Mouse (Mus musculus): ENCODE results near the gene Serinc3. TPM values are rescaled to one million over a fixed set of nuclear protein-coding genes. Genes with fewer than 3 reads are reported as not detected.

The Serinc3 gene
- polyA plus RNA-seq, 1 experiment = 262 TPM

DNA sequence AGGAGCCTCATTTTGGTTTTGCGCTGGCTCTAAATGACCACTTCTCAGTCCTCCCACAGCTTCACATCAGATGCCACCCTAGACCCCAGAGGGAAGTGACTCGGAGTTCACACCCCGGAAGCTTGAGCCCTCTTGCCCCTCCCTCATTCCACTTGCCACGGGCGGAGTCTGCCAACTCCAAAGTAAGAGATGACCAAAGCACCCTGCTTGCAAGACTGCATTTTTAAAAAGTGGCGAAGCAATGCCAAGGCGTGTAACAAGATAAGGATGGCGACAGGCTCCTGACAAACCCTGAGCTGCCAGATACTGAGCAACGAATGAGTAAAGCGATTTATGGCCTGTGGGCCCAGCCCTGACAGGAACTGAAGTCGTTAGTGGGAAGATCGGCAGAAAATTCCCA, 54.7 kb downstream of the Serinc3 start:
- no peak for TF ChIP-seq CTCF (IDR thresholded peaks at IDR 0.05; ENCODE audit: borderline replicate concordance, insufficient read depth, low read length)
- TF ChIP-seq POLR2A (IDR thresholded peaks at IDR 0.05; ENCODE audit: low read depth, low read length) = no peak
- Histone ChIP-seq H3K4me1 (ENCODE audit: control insufficient read depth, insufficient read depth, low read length) (no peaks in the 10 kb centered on the region), H3K27ac (ENCODE audit: insufficient read depth, low read length) (no peak overlapping the region), H3K4me3 (ENCODE audit: insufficient read depth, low read length) (no peak overlapping the region)

DNA sequence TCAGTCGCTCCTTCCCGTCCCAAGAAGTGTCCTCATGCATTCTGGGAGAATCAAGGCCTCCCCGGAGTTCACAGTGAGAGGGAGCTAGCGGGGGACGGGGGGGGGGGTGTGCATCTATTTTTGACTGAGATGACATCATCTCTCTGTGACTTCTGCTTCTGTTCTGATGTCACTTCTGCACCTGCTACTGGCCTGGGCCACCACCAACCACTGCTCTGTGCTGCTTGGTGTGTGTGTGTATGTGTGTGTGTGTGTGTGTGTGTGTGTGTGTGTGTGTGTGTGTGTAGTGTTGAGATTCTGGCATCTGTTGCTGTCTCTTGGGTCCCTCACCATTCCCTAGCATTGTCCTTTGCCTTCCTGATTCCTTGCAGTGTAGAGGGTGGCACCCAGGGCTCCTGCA, 57.4 kb downstream of the Serinc3 start:
- Histone ChIP-seq H3K4me3 (ENCODE audit: insufficient read depth, low read length) (no peak overlapping the region), H3K4me1 (ENCODE audit: control insufficient read depth, insufficient read depth, low read length) (no peaks in the 10 kb centered on the region), H3K27ac (ENCODE audit: insufficient read depth, low read length) (no peak overlapping the region)
- TF ChIP-seq POLR2A (IDR thresholded peaks at IDR 0.05; ENCODE audit: low read depth, low read length) (no peak), CTCF (IDR thresholded peaks at IDR 0.05; ENCODE audit: borderline replicate concordance, insufficient read depth, low read length) (no peak)

DNA sequence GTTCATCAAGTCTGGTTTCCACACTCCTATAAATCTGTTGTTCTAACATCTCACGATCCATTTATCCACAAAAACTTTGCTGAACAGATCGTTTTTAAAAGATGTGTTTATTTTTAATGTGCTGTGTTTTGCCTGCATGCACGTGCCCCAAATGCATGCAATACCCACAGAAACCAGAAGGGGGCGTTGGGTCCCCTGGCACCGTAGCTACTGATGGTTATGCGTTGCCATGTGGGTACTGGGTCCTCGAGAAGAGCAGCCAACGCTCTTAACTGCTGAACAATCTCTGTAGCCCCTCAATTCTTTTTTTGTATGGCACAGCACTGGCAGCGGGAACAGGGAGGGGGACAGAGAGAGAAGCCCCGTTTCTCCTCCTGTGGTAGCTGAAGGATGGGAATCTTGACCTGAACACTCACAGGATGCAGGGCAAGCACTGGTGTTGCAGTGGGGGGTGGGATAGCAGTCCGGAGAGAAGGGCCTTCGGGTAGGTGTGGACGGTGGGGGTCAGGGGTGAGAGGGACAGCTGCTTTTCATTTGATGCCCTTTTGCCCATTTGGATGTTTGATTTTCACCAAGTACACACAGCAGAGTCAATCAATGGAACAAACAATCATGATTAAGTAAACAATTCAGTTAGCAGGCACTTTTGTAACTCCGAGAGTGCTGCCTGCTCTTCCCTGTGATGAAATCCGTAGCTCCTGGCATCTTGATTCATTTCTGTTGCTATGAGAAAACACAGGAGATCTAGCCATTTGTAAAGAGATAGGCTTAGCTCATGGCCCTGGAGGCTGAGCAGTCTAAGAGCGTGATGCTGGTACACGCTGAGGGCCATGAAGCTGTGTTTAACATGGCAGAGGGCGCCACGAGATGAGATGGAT, 58.3 kb downstream of the Serinc3 start:
- no peak overlapping the region for H3K27ac ChIP-seq (ENCODE audit: insufficient read depth, low read length)
- TF ChIP-seq CTCF (IDR thresholded peaks at IDR 0.05; ENCODE audit: borderline replicate concordance, insufficient read depth, low read length) (peak; percentile 43; the same call in 1 of the 2 replicates), POLR2A (IDR thresholded peaks at IDR 0.05; ENCODE audit: low read depth, low read length) (no peak)
- no peaks in the 10 kb centered on the region for H3K4me1 ChIP-seq (ENCODE audit: control insufficient read depth, insufficient read depth, low read length)
- H3K4me3 ChIP-seq (ENCODE audit: insufficient read depth, low read length) = no peak overlapping the region

DNA sequence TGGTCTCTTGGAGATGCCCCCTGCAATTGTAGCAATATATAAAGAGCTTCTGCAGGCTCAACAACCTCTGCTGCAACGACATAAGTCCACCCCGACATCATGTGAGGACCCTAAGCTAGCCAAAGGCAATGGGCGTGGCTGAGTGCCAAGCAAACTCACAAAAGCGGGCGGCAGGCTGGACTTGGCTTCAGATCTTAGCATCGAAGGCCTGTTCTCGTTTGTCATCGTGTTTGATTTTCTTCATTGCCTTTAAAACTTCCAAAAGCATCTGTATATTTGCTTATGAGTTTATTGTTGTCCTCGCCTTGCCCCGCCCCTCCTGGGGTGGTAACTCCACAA, 60.9 kb downstream of the Serinc3 start:
- Histone ChIP-seq H3K27ac (ENCODE audit: insufficient read depth, low read length) (no peak overlapping the region), H3K4me1 (ENCODE audit: control insufficient read depth, insufficient read depth, low read length) (no peaks in the 10 kb centered on the region), H3K4me3 (ENCODE audit: insufficient read depth, low read length) (no peak overlapping the region)
- TF ChIP-seq POLR2A (IDR thresholded peaks at IDR 0.05; ENCODE audit: low read depth, low read length) (no peak), CTCF (IDR thresholded peaks at IDR 0.05; ENCODE audit: borderline replicate concordance, insufficient read depth, low read length) (no peak)

DNA sequence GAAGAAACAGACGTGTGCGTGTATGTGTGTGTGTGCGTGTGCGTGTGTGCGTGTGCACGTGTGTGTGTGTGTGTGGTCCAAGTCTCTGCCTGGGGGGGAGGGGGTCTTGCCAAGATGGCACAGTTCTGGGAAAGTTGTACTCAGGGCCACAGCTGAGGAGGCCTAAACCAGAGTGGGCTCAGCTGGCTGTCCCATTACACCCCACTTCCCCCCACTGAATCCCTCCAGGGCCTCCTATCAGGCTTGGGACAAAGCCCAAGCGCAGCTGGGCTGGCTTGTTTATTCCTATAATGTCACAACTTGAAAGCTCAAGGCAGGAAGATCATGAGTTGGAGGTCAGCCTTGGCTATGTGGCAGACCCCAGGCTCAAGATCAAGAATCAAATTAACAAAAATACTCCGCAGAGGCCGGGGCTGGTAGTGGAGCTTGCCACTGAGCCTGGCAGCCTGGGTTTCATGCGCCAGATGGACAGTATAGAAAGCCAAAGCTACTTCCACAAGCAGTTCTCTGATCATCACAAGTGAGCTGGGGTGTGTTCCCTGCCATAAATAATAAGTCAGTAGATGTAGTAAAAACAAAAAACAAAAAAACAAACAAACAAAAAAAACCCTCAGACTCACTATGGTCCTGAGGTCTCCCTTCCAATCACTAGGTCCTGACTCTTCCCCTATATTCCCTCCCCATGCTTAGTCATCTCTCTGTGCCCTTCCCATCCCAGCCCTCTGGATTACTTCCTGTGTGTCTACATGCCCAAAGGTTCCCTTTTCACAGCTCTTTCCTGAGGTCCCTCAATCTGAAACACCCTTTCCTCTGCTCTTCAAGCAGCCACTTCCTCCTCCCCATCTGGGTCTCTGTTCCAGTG, 61.5 kb downstream of the Serinc3 start:
- no peak overlapping the region for H3K27ac ChIP-seq (ENCODE audit: insufficient read depth, low read length)
- no peak overlapping the region for H3K4me3 ChIP-seq (ENCODE audit: insufficient read depth, low read length)
- TF ChIP-seq POLR2A (IDR thresholded peaks at IDR 0.05; ENCODE audit: low read depth, low read length) (no peak), CTCF (IDR thresholded peaks at IDR 0.05; ENCODE audit: borderline replicate concordance, insufficient read depth, low read length) (no peak)
- no peaks in the 10 kb centered on the region for H3K4me1 ChIP-seq (ENCODE audit: control insufficient read depth, insufficient read depth, low read length)

DNA sequence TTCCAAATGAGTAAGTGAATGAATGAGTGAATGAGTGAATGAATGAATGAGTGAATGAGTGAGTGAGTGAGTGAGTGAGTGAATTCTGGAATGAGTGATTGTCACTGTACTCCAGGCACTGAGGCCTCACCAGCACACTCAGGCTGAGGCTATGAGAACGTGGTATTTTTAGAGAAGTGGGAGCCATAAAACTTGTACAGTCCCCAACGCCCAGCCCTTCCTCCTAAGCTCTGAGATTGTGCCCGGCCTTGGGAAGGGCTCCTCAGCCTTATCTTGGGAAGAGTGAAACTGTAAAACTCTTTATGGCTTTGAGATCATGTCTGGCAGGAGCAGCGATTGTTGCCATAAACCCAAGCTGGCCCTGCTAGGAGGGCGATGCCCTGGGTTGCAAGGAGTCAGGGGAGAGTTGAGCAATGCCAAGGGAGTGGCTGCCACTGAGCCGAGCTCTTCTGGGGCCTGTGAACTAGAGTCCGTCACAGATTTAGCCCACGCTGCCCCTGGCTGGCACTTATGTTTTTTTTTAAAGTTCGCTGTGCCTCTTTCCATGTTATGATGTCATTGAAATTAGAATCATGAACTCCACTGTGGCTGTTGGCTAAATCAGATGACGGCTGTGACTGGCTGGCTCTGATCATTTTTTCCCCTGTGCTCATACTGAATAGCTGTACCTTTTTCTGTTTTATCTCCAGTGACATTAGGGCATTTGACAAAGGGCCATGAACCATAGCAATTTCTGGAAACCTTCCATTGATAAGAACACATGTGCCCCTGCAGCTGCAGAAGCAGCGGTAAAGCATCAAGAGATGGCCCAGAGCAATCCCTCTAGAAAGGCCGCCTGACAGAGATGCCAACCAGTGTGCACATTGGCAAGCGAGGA, 64.6 kb downstream of the Serinc3 start:
- Histone ChIP-seq H3K4me3 (ENCODE audit: insufficient read depth, low read length) (no peak overlapping the region), H3K4me1 (ENCODE audit: control insufficient read depth, insufficient read depth, low read length) (no peaks in the 10 kb centered on the region), H3K27ac (ENCODE audit: insufficient read depth, low read length) (no peak overlapping the region)
- TF ChIP-seq POLR2A (IDR thresholded peaks at IDR 0.05; ENCODE audit: low read depth, low read length) = no peak
- no peak for TF ChIP-seq CTCF (IDR thresholded peaks at IDR 0.05; ENCODE audit: borderline replicate concordance, insufficient read depth, low read length)

DNA sequence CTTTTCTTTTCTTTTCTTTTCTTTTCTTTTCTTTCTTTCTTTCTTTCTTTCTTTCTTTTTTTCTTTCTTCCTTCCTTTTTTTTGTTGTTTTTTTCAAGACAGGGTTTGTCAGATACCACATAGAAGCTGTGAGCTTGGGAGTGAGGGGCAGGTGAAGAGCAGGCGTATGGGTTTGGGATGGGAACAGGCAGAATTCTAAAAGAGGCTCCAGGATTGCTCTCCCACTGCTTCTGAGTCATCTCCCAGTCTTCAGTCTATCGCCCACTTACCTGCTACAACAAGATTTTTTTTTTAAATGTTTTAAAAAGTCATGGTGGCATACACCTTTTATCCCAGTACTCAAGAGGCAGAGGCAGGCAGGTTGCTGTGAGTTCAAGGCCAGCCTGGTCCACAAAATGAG, 66.9 kb downstream of the Serinc3 start:
- TF ChIP-seq CTCF (IDR thresholded peaks at IDR 0.05; ENCODE audit: borderline replicate concordance, insufficient read depth, low read length) (no peak), POLR2A (IDR thresholded peaks at IDR 0.05; ENCODE audit: low read depth, low read length) (no peak)
- Histone ChIP-seq H3K4me3 (ENCODE audit: insufficient read depth, low read length) (no peak overlapping the region), H3K4me1 (ENCODE audit: control insufficient read depth, insufficient read depth, low read length) (no peaks in the 10 kb centered on the region), H3K27ac (ENCODE audit: insufficient read depth, low read length) (no peak overlapping the region)

DNA sequence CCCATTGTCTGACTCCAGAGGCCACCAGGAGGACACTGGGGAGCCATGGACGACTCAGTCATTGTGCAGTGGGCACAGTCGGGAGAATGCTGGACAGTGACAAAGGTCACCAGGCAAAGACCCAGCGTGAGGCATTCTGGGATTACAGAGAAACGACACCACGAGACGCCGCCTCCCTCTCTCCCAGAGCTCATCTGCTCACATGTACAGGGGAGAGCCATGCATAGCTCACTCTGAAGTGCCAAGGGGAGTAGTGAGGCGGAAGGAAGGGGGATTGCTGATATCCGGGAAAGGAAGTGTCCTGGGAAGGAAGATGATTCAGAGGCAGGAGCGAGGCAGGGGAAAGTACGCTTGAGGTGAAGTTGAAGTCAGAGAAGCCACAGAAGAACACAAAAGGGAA, 69.7 kb downstream of the Serinc3 start:
- TF ChIP-seq POLR2A (IDR thresholded peaks at IDR 0.05; ENCODE audit: low read depth, low read length) (no peak), CTCF (IDR thresholded peaks at IDR 0.05; ENCODE audit: borderline replicate concordance, insufficient read depth, low read length) (no peak)
- no peaks in the 10 kb centered on the region for H3K4me1 ChIP-seq (ENCODE audit: control insufficient read depth, insufficient read depth, low read length)
- no peak overlapping the region for H3K27ac ChIP-seq (ENCODE audit: insufficient read depth, low read length)

DNA sequence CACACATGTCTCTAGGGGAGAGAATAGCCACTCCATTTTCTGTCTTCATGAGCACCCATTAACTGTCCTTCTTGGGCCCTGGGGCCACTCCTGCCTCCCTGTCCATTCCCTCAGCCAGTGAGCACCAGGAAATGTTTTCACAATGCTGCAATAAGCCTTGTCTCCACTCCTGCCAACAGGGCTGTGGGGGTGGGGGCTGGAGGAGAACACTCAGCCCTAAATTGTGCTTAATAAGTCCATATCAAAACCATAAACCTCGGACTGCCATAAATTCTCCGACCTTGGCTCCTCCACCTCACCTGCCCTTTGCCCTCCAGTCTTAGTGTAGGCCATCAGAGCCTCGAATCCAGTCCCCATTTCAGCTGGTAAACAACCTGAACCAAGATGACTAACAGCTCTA, 70.6 kb downstream of the Serinc3 start:
- TF ChIP-seq POLR2A (IDR thresholded peaks at IDR 0.05; ENCODE audit: low read depth, low read length) = no peak
- TF ChIP-seq CTCF (IDR thresholded peaks at IDR 0.05; ENCODE audit: borderline replicate concordance, insufficient read depth, low read length) = no peak
- H3K27ac ChIP-seq (ENCODE audit: insufficient read depth, low read length) = no peak overlapping the region
- no peak overlapping the region for H3K4me3 ChIP-seq (ENCODE audit: insufficient read depth, low read length)
- no peaks in the 10 kb centered on the region for H3K4me1 ChIP-seq (ENCODE audit: control insufficient read depth, insufficient read depth, low read length)

More for the DNA sequence above, 69.7 kb downstream of the Serinc3 start:
- no peak overlapping the region for H3K4me3 ChIP-seq (ENCODE audit: insufficient read depth, low read length)

Other genes starting within 250 kb of the Serinc3 start
- gene Jph2, start 247.1 kb downstream of the Serinc3 start, polyA plus RNA-seq (2011; ENCODE audit: insufficient read length, low read depth, missing spikeins) = 33.0 and 50.9 TPM in 2 replicates
- gene Oser1, start 220.4 kb downstream of the Serinc3 start, polyA plus RNA-seq (2011; ENCODE audit: insufficient read length, low read depth, missing spikeins) = 35.5 and 39.8 TPM in 2 replicates
- gene Gdap1l1, start 206.7 kb downstream of the Serinc3 start, polyA plus RNA-seq (2011; ENCODE audit: insufficient read length, low read depth, missing spikeins) = 0.86 TPM in 1 of 2 replicates, not detected in the other
- 10.5 and 11.1 TPM in 2 replicates for gene Fitm2, start 172.5 kb downstream of the Serinc3 start, polyA plus RNA-seq (2011; ENCODE audit: insufficient read length, low read depth, missing spikeins)
- gene R3hdml, start 152.8 kb downstream of the Serinc3 start, polyA plus RNA-seq (2011; ENCODE audit: insufficient read length, low read depth, missing spikeins) = not detected in 2 replicates
- gene Hnf4a, start 138.3 kb downstream of the Serinc3 start, polyA plus RNA-seq (2011; ENCODE audit: insufficient read length, low read depth, missing spikeins) = not detected in 2 replicates
- 40.7 TPM in 2 replicates for gene Ttpal, start 42.8 kb downstream of the Serinc3 start, polyA plus RNA-seq (2011; ENCODE audit: insufficient read length, low read depth, missing spikeins)
- gene Pkig, start 13.3 kb upstream of the Serinc3 start, polyA plus RNA-seq (2011; ENCODE audit: insufficient read length, low read depth, missing spikeins) = 33.6 and 39.7 TPM in 2 replicates
- gene Ada, start 105.1 kb upstream of the Serinc3 start, polyA plus RNA-seq (2011; ENCODE audit: insufficient read length, low read depth, missing spikeins) = 26.9 and 32.7 TPM in 2 replicates
- 203 and 212 TPM in 2 replicates for gene Ccn5, start 175.7 kb upstream of the Serinc3 start, polyA plus RNA-seq (2011; ENCODE audit: insufficient read length, low read depth, missing spikeins)
- 0.26 TPM in 1 of 2 replicates, not detected in the other for gene Kcnk15, start 208.5 kb upstream of the Serinc3 start, polyA plus RNA-seq (2011; ENCODE audit: insufficient read length, low read depth, missing spikeins)